8 mouse cellular contexts compared by ENCODE assay signal in genomic region chr14:61650291-61650960, GRCm38 (mm10). TPM values are rescaled to one million over a fixed set of nuclear protein-coding genes. Genes with fewer than 3 reads are reported as not detected.
A peak's percentile ranks its signal among the peaks of the same experiment; 100 is the strongest.
DNase-seq lines count a peak whose midpoint lies in the region; ATAC-seq and TF ChIP-seq lines count a peak whose summit lies in the region.

No protein-coding gene starts in this region.

- H3K27me3 ChIP-seq in limb, embryonic 14.5 days (ENCODE audit: control insufficient read depth, insufficient read depth, low read length) = no peaks in the 10 kb centered on the region

- H3K9ac ChIP-seq in limb, embryonic 14.5 days (ENCODE audit: low read depth, low read length, severe bottlenecking) = no peak overlapping the region

- H3K9me3 ChIP-seq in limb, embryonic 14.5 days (ENCODE audit: control insufficient read depth, low read length) = no peaks in the 10 kb centered on the region

- 39% methylated on average over 9 of the region's 9 CpGs for WGBS in limb, embryonic 14.5 days

- peak; percentile 35 for DNase-seq in kidney, adult 18-20 months
- DNase-seq in kidney, adult 11 months = no peak
- DNase-seq in CD4-positive helper T cell, adult 2 months (ENCODE audit: low read depth, low spot score) = peak; percentile 53
- peak; percentile 69 for DNase-seq in adrenal gland, postnatal 10 days
- DNase-seq in limb, embryonic 14.5 days (ENCODE audit: low spot score) = peak; percentile 61
- peak; percentile 76 for DNase-seq in retina, embryonic 14.5 days (ENCODE audit: low spot score)
- DNase-seq in ovary, postnatal 36 days (ENCODE audit: low spot score) = no peak

- no peaks in the 10 kb centered on the region for H3K36me3 ChIP-seq in limb, embryonic 14.5 days (ENCODE audit: control insufficient read depth, insufficient read depth, low read length)

- no peak overlapping the region for H3K4me3 ChIP-seq in limb, embryonic 14.5 days (replicated peaks; ENCODE audit: low read length)

- ATAC-seq in granulocyte monocyte progenitor cell, adult 5-6 weeks (replicated peaks; ENCODE audit: poor library complexity, severe bottlenecking) = peak; percentile 41
- ATAC-seq in limb, embryonic 14.5 days (ENCODE audit: low FRiP score, low read depth) = no peak

- no peak overlapping the region for H3K27ac ChIP-seq in limb, embryonic 14.5 days (replicated peaks; ENCODE audit: low read depth, low read length)

- no peak for TF ChIP-seq POLR2A in limb, embryonic 14.5 days (IDR thresholded peaks at IDR 0.05; ENCODE audit: borderline replicate concordance, extremely low read depth, insufficient read depth, insufficient read length)

- 0 out of 2 replicates have a peak, but pooled peaks cover 2% of the 10 kb centered on the region for H3K4me1 ChIP-seq in limb, embryonic 14.5 days (ENCODE audit: control insufficient read depth, insufficient read depth, low read length)

- H3K4me2 ChIP-seq in limb, embryonic 14.5 days (replicated peaks; ENCODE audit: low read depth, low read length, severe bottlenecking) = no peak overlapping the region

RNA-seq across cellular contexts. Expression of gene Kcnrg, which starts 43.2 kb away (rescaled TPM):
- under 1 TPM; 0.30 to 0.55 TPM for total RNA-seq in adrenal gland, postnatal 10 days (2021)
- 0.79 TPM in 1 of 2 replicates, not detected in the other for total RNA-seq in granulocyte monocyte progenitor cell, adult 5-6 weeks (2014; fragmentation: Nextera tagmentation)
- total RNA-seq in granulocyte monocyte progenitor cell, adult 5-6 weeks (2017) = 0.17 and 0.31 TPM in 2 replicates
- polyA plus RNA-seq in limb, embryonic 14.5 days (2012; rRNA removed) = 0.23 and 0.29 TPM in 2 replicates
- polyA plus RNA-seq in limb, embryonic 14.5 days (2014; fragmentation: Nextera tagmentation; extraction: Ambion mirVana) = 1.2 and 1.5 TPM in 2 replicates

RNA-seq across cellular contexts. Expression of gene Trim13, which starts 52.4 kb away (rescaled TPM):
- total RNA-seq in adrenal gland, postnatal 10 days (2021) = 10 to 100 TPM in 1 of 2 experiments, 1 to 10 TPM in 1; 7.4 to 10.7 TPM
- total RNA-seq in granulocyte monocyte progenitor cell, adult 5-6 weeks (2014; fragmentation: Nextera tagmentation) = 6.9 and 19.0 TPM in 2 replicates
- total RNA-seq in granulocyte monocyte progenitor cell, adult 5-6 weeks (2017) = 12.6 and 14.6 TPM in 2 replicates
- 10.3 and 15.6 TPM in 2 replicates for polyA plus RNA-seq in limb, embryonic 14.5 days (2012; rRNA removed)
- polyA plus RNA-seq in limb, embryonic 14.5 days (2014; fragmentation: Nextera tagmentation; extraction: Ambion mirVana) = 24.0 and 25.6 TPM in 2 replicates

Comparison
In these comparisons a context has a peak if more than half of its experiments do, and no peak if none do; other contexts are left out.
1. DNase-seq: peak in kidney, adult 18-20 months (single experiment), CD4-positive helper T cell, adult 2 months (single experiment), adrenal gland, postnatal 10 days (single experiment), limb, embryonic 14.5 days (single experiment) and retina, embryonic 14.5 days (single experiment); none in kidney, adult 11 months (single experiment) and ovary, postnatal 36 days (single experiment).